Mouse (Mus musculus) intestine, embryonic 16.5 days (tissue): ENCODE measurements around the gene Pkp1. TPM values are rescaled to one million over a fixed set of nuclear protein-coding genes. Genes with fewer than 3 reads are reported as not detected.

Source experiments
- polyA plus RNA-seq: library from polyadenylated mRNA; unstranded; fragments of >200 nt; fragmentation: Nextera tagmentation; extraction: Ambion mirVana; gene quantifications from 2 replicates; pipeline ENCODE4 v1.2.1, GENCODE M21; 2015

Pkp1 gene
- polyA plus RNA-seq, 1 experiment from 2014 or later: 0.05 TPM

Other genes with a start within 250 kb of the Pkp1 start
- gene Csrp1, start 199.1 kb downstream of the Pkp1 start, polyA plus RNA-seq: 215 TPM in 2 replicates
- gene Phlda3, start 153.1 kb downstream of the Pkp1 start, polyA plus RNA-seq: 36.2 and 36.6 TPM in 2 replicates
- 6.4 and 8.7 TPM in 2 replicates for gene Tnni1, start 139.8 kb downstream of the Pkp1 start, polyA plus RNA-seq
- 260 and 283 TPM in 2 replicates for gene Lad1, start 100.6 kb downstream of the Pkp1 start, polyA plus RNA-seq
- gene Tnnt2, start 82.9 kb downstream of the Pkp1 start, polyA plus RNA-seq: 23.5 and 26.7 TPM in 2 replicates
- 0.05 and 0.09 TPM in 2 replicates for gene Igfn1, start 87.1 kb upstream of the Pkp1 start, polyA plus RNA-seq
- 165 and 182 TPM in 2 replicates for gene Tmem9, start 88.9 kb upstream of the Pkp1 start, polyA plus RNA-seq
- gene Ascl5, start 131.6 kb upstream of the Pkp1 start, polyA plus RNA-seq: not detected in 2 replicates
- 0.04 TPM in 1 of 2 replicates, not detected in the other for gene Cacna1s, start 133.5 kb upstream of the Pkp1 start, polyA plus RNA-seq
- 4.3 and 4.8 TPM in 2 replicates for gene Kif21b, start 212.2 kb upstream of the Pkp1 start, polyA plus RNA-seq